Mouse (Mus musculus): ENCODE data around the gene Gmds.

GRCm38 (mm10) chr13:32158240-32158639 is 180.3 kb downstream of the Gmds start:
- no peak for TF ChIP-seq POLR2A (IDR thresholded peaks at IDR 0.05; ENCODE audit: control insufficient read depth, extremely low read depth, insufficient read depth, low read length, poor library complexity)
- no peak for TF ChIP-seq CTCF (IDR thresholded peaks at IDR 0.05; ENCODE audit: borderline replicate concordance, control insufficient read depth, extremely low read depth, insufficient read depth, low read length, poor library complexity)

Measured in thymus, adult 2 months (tissue).